Mouse (Mus musculus): ENCODE data around the gene Tac2. TPM values are rescaled to one million over a fixed set of nuclear protein-coding genes. Genes with fewer than 3 reads are reported as not detected.

Tac2 gene
- polyA plus RNA-seq, 1 experiment from 2014 or later = not detected

DNA sequence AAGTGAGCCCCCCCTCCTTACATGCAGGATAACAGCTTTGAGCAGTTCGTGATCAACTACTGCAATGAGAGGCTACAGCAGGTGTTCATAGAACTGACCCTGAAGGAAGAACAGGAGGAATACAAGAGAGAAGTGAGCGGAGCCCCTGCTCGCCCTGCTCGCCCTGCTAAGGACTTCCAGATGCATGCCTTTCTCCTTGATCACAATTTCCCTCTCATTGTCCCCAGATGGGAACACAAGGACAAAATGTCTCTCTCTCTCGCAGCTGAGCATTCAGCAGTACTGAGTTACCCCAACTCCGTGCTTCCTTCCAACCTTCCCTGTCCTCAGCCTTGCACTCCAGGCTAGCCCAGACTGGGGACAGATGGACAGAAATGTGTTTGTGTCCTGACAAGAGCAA, 11.5 kb upstream of the Tac2 start:
- Histone ChIP-seq H3K27ac (ENCODE audit: low read length) (no peak overlapping the region), H3K9me3 (ENCODE audit: low read length) (no peaks in the 10 kb centered on the region), H3K36me3 (ENCODE audit: insufficient read depth, low read length) (no peaks in the 10 kb centered on the region), H3K27me3 (replicated peaks; ENCODE audit: insufficient read depth, low read length) (no peaks in the 10 kb centered on the region), H3K9ac (replicated peaks; ENCODE audit: low read depth) (no peak overlapping the region), H3K4me1 (ENCODE audit: insufficient read depth, low read depth, low read length) (no peaks in the 10 kb centered on the region), H3K4me2 (replicated peaks; ENCODE audit: low read depth, low read length) (no peak overlapping the region), H3K4me3 (ENCODE audit: low read depth, low read length) (no peak overlapping the region)
- ATAC-seq (no peak), DNase-seq (ENCODE audit: low spot score) (no peak)
- no peak for TF ChIP-seq EP300 (IDR thresholded peaks at IDR 0.05)
- no peak for TF ChIP-seq CTCF (IDR thresholded peaks at IDR 0.05)
- WGBS = 67% methylated on average over 6 of the region's 6 CpGs

DNA sequence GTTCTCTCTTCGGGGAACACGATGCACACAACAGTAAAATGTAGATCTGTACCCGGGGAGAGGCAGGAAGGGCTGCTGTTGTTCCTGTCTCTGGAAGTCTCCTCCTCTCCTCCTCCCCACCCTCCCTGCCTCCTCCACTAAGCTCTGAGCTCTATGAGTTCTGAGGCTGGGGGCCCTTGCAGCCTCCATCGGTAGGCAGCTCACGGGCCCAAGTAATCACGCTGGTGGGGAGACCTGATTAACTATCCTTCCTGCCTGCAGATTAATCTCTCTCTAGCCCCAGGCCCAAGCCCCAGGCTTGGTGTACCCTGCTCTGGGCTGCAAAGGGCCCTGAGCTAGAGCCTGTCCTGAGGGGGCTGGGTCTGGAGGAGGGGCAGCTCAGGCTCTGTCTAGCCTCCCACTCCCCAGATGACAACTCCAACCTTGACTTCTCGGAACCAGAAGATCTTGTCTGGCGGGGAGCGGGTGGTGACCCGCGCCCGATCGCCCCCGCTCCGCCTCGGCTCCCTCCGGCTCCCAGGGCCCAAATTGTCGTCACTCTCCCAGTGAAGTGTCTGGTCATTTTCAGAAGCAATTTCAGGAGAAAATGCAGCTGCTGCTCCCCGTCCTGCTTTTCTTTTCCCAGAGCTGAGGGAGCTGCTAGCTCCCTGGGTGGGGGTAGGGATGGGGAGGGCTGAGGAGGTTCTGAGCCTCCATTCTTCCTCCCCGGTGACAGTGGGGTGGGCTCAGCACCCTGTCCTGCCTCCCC, 2.4 kb upstream of the Tac2 start:
- DNase-seq (ENCODE audit: low spot score) = no peak
- no peak overlapping the region for H3K4me3 ChIP-seq (ENCODE audit: low read depth, low read length)
- peak overlapping the region; percentile 35; the same call in 1 of the 2 replicates for H3K4me2 ChIP-seq (replicated peaks; ENCODE audit: low read depth, low read length)
- 19% methylated on average over 20 of the region's 20 CpGs for WGBS
- ATAC-seq = peak; percentile 19; the same call in 1 of the 2 replicates
- TF ChIP-seq EP300 (IDR thresholded peaks at IDR 0.05) = no peak
- no peak for TF ChIP-seq CTCF (IDR thresholded peaks at IDR 0.05)
- H3K36me3 ChIP-seq (ENCODE audit: insufficient read depth, low read length) = no peaks in the 10 kb centered on the region
- no peak overlapping the region for H3K9ac ChIP-seq (replicated peaks; ENCODE audit: low read depth)
- H3K27ac ChIP-seq (ENCODE audit: low read length) = no peak overlapping the region
- no peaks in the 10 kb centered on the region for H3K4me1 ChIP-seq (ENCODE audit: insufficient read depth, low read depth, low read length)
- H3K27me3 ChIP-seq (replicated peaks; ENCODE audit: insufficient read depth, low read length) = no peaks in the 10 kb centered on the region
- H3K9me3 ChIP-seq (ENCODE audit: low read length) = no peaks in the 10 kb centered on the region

DNA sequence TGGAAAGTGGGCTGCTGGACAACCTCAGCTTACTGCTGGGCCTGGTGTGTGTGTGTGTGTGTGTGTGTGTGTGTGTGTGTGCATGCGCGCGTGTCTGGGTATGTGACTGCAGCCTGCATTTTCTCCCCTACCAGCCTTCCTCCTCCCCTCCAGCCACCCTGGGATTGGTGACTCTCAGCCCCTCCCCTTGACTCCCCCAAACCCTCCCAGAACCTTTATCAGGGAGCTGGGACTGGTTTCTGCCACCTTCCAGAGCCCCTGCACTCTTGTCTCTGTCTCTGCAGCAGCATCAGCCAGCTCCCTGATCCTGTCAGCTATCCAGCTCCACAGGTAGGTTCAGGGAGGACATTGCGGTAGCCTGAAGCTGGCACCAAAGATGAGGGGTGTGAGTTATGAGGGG, 858 bp downstream of the Tac2 start:
- Histone ChIP-seq H3K4me3 (ENCODE audit: low read depth, low read length) (no peak overlapping the region), H3K27ac (ENCODE audit: low read length) (no peak overlapping the region), H3K4me2 (replicated peaks; ENCODE audit: low read depth, low read length) (no peak overlapping the region), H3K36me3 (ENCODE audit: insufficient read depth, low read length) (no peaks in the 10 kb centered on the region), H3K27me3 (replicated peaks; ENCODE audit: insufficient read depth, low read length) (no peaks in the 10 kb centered on the region), H3K9ac (replicated peaks; ENCODE audit: low read depth) (no peak overlapping the region), H3K9me3 (ENCODE audit: low read length) (no peaks in the 10 kb centered on the region), H3K4me1 (ENCODE audit: insufficient read depth, low read depth, low read length) (no peaks in the 10 kb centered on the region)
- 69% methylated on average over 4 of the region's 4 CpGs for WGBS
- no peak for TF ChIP-seq EP300 (IDR thresholded peaks at IDR 0.05)
- no peak for TF ChIP-seq CTCF (IDR thresholded peaks at IDR 0.05)
- DNase-seq (ENCODE audit: low spot score) (no peak), ATAC-seq (no peak)

DNA sequence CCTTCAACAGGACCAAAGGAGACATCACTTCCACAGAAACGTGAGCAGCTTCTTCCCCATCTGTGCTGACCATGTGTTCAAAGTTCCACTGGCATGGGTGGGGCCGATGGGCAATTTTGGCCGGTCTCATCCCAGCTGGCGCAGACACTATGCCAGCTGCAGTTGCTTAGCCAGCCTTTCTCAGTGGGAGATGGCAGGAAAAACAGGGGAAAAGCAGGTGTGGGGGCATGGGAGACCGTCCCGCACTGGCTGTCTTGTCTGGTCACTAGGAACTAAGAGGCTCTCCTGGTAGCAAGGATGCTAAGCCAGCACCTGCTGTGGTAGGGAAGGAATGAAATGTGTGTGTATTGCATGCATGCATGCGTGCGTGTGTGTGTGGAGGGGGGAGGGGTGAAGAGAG, 4.2 kb downstream of the Tac2 start:
- Histone ChIP-seq H3K9ac (replicated peaks; ENCODE audit: low read depth) (no peak overlapping the region), H3K9me3 (ENCODE audit: low read length) (no peaks in the 10 kb centered on the region), H3K4me3 (ENCODE audit: low read depth, low read length) (no peak overlapping the region), H3K27me3 (replicated peaks; ENCODE audit: insufficient read depth, low read length) (no peaks in the 10 kb centered on the region), H3K4me2 (replicated peaks; ENCODE audit: low read depth, low read length) (no peak overlapping the region), H3K27ac (ENCODE audit: low read length) (no peak overlapping the region), H3K4me1 (ENCODE audit: insufficient read depth, low read depth, low read length) (no peaks in the 10 kb centered on the region), H3K36me3 (ENCODE audit: insufficient read depth, low read length) (no peaks in the 10 kb centered on the region)
- WGBS = 69% methylated on average over 8 of the region's 8 CpGs
- no peak for ATAC-seq
- TF ChIP-seq CTCF (IDR thresholded peaks at IDR 0.05) (no peak), EP300 (IDR thresholded peaks at IDR 0.05) (no peak)
- DNase-seq (ENCODE audit: low spot score) = no peak

DNA sequence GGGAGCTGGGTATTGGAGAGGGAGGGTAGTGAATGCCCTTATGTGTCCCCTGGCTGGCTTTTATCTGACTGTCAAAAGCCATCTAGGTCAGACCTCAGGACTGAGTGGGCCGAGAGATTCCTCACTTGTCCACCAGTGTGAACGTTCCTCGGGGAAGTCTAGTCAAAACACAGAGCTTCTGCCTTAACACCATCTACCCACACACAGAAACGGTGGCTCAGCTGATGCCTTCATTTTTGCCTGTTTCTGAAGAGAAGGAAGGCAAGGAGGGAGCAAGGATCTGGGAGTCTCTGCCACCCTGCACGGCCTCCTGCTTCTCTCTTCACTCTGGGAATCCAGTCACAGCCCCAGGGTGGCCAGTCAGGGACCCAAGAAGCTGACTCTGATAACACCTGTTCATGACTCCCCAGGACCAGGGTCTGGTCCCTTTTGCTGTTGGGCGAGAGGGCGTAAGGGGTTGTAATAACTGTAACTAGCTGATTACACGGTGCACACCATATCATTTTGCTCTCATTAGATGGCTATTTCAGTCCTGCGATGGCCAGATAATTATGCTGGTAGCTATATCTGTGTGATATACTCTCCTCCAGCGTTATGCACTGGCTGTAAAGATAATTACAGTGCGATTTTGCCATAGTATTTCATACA, 6.1 kb downstream of the Tac2 start:
- H3K36me3 ChIP-seq (ENCODE audit: insufficient read depth, low read length) = no peaks in the 10 kb centered on the region
- no peaks in the 10 kb centered on the region for H3K4me1 ChIP-seq (ENCODE audit: insufficient read depth, low read depth, low read length)
- no peak overlapping the region for H3K4me3 ChIP-seq (ENCODE audit: low read depth, low read length)
- no peaks in the 10 kb centered on the region for H3K9me3 ChIP-seq (ENCODE audit: low read length)
- TF ChIP-seq CTCF (IDR thresholded peaks at IDR 0.05) (no peak), EP300 (IDR thresholded peaks at IDR 0.05) (no peak)
- no peaks in the 10 kb centered on the region for H3K27me3 ChIP-seq (replicated peaks; ENCODE audit: insufficient read depth, low read length)
- H3K9ac ChIP-seq (replicated peaks; ENCODE audit: low read depth) = no peak overlapping the region
- WGBS = 71% methylated on average over 11 of the region's 11 CpGs
- no peak overlapping the region for H3K4me2 ChIP-seq (replicated peaks; ENCODE audit: low read depth, low read length)
- ATAC-seq (no peak), DNase-seq (ENCODE audit: low spot score) (no peak)
- no peak overlapping the region for H3K27ac ChIP-seq (ENCODE audit: low read length)

DNA sequence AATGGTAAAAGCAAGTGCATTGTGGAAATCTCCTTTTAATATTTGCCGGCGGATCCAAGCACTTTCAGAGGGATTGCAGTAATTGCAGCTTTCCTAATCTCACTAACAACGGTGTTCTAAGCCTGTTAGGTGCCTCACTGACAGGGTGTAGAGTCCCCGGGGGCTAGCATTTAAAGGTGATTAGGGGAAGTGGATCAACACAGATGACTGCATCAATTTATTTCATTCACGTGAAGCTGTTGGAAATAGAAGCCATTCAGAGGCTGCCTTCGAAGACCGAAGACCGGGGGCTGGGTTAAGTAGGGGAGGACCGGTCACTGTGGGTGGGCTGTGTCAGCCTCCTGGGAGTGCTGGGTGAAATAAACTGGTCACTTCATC, 6.6 kb downstream of the Tac2 start:
- no peak overlapping the region for H3K9ac ChIP-seq (replicated peaks; ENCODE audit: low read depth)
- no peaks in the 10 kb centered on the region for H3K4me1 ChIP-seq (ENCODE audit: insufficient read depth, low read depth, low read length)
- H3K4me2 ChIP-seq (replicated peaks; ENCODE audit: low read depth, low read length) = no peak overlapping the region
- no peaks in the 10 kb centered on the region for H3K9me3 ChIP-seq (ENCODE audit: low read length)
- no peak overlapping the region for H3K4me3 ChIP-seq (ENCODE audit: low read depth, low read length)
- no peak overlapping the region for H3K27ac ChIP-seq (ENCODE audit: low read length)
- no peaks in the 10 kb centered on the region for H3K36me3 ChIP-seq (ENCODE audit: insufficient read depth, low read length)
- DNase-seq (ENCODE audit: low spot score) (no peak), ATAC-seq (no peak)
- TF ChIP-seq CTCF (IDR thresholded peaks at IDR 0.05) = no peak
- no peak for TF ChIP-seq EP300 (IDR thresholded peaks at IDR 0.05)
- H3K27me3 ChIP-seq (replicated peaks; ENCODE audit: insufficient read depth, low read length) = no peaks in the 10 kb centered on the region
- 44% methylated on average over 9 of the region's 9 CpGs for WGBS
